Comparison of ENCODE assay signal across 8 mouse cellular contexts in the genomic region with DNA sequence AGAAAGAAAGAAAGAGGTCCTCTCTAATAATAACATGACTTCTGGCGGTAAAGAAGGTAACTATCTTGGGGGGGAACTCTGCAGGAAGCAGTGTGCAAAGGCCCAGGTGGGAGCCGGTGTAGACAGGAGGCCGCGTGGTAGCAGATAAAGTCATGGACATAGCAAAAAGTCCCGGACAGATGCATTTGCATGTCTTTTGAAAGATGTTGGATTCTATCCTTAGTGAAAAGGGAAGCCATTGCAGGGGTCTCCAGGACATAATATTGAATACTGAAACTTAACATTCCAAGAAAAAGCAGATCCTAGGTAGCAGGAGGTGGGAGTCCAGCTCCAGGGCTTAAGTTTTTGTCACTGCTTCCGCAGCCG. TPM values are rescaled to one million over a fixed set of nuclear protein-coding genes. Genes with fewer than 3 reads are reported as not detected.
A peak's percentile ranks its signal among the peaks of the same experiment; 100 is the strongest.
DNase-seq lines count a peak whose midpoint lies in the region; ATAC-seq and TF ChIP-seq lines count a peak whose summit lies in the region.

No protein-coding gene starts in this region.

- H3K9ac ChIP-seq in lung, embryonic 14.5 days: peak overlapping the region; percentile 72
- H3K9ac ChIP-seq in embryonic facial prominence, embryonic 13.5 days: peak overlapping the region; percentile 84
- peak overlapping the region; percentile 89 for H3K9ac ChIP-seq in intestine, embryonic 15.5 days
- H3K9ac ChIP-seq in neural tube, embryonic 13.5 days: peak overlapping the region; percentile 86

- ATAC-seq in lung, embryonic 14.5 days (ENCODE audit: insufficient read depth): peak; percentile 5; the same call in 1 of the 2 replicates
- ATAC-seq in embryonic facial prominence, embryonic 13.5 days (ENCODE audit: insufficient number of reproducible peaks, insufficient read depth, low FRiP score, low TSS enrichment, low read depth): no peak
- no peak for ATAC-seq in intestine, embryonic 15.5 days
- peak; percentile 11 for ATAC-seq in neural tube, embryonic 13.5 days (ENCODE audit: low read depth)

- peak overlapping the region; percentile 83 for H3K4me3 ChIP-seq in lung, embryonic 14.5 days (ENCODE audit: low read depth, low read length)
- H3K4me3 ChIP-seq in embryonic facial prominence, embryonic 13.5 days: peak overlapping the region; percentile 85
- peak overlapping the region; percentile 96 for H3K4me3 ChIP-seq in intestine, embryonic 15.5 days (replicated peaks)
- peak overlapping the region; percentile 91 for H3K4me3 ChIP-seq in neural tube, embryonic 13.5 days

- peaks cover 22% of the 10 kb centered on the region for H3K36me3 ChIP-seq in lung, embryonic 14.5 days (ENCODE audit: insufficient read depth)
- H3K36me3 ChIP-seq in embryonic facial prominence, embryonic 13.5 days: peaks cover 23% of the 10 kb centered on the region
- H3K36me3 ChIP-seq in intestine, embryonic 15.5 days: peaks cover 18% of the 10 kb centered on the region; the same call in 1 of the 2 replicates
- H3K36me3 ChIP-seq in neural tube, embryonic 13.5 days: peaks cover 24% of the 10 kb centered on the region

- no peaks in the 10 kb centered on the region for H3K9me3 ChIP-seq in lung, embryonic 14.5 days (ENCODE audit: low read depth, low read length)
- no peaks in the 10 kb centered on the region for H3K9me3 ChIP-seq in embryonic facial prominence, embryonic 13.5 days
- no peaks in the 10 kb centered on the region for H3K9me3 ChIP-seq in intestine, embryonic 15.5 days
- H3K9me3 ChIP-seq in neural tube, embryonic 13.5 days: no peaks in the 10 kb centered on the region

- H3K4me1 ChIP-seq in lung, embryonic 14.5 days (ENCODE audit: insufficient read depth): 0 out of 2 replicates have a peak, but pooled peaks cover 7% of the 10 kb centered on the region
- peaks cover 21% of the 10 kb centered on the region for H3K4me1 ChIP-seq in embryonic facial prominence, embryonic 13.5 days
- H3K4me1 ChIP-seq in intestine, embryonic 15.5 days (replicated peaks): peaks cover 10% of the 10 kb centered on the region
- peaks cover 21% of the 10 kb centered on the region for H3K4me1 ChIP-seq in neural tube, embryonic 13.5 days (replicated peaks)

- TF ChIP-seq CTCF in lung, embryonic 14.5 days (IDR thresholded peaks at IDR 0.05; ENCODE audit: low read depth): no peak

- peak overlapping the region; percentile 89 for H3K4me2 ChIP-seq in lung, embryonic 14.5 days
- peak overlapping the region; percentile 92 for H3K4me2 ChIP-seq in embryonic facial prominence, embryonic 13.5 days
- H3K4me2 ChIP-seq in intestine, embryonic 15.5 days (replicated peaks): peak overlapping the region; percentile 81
- peak overlapping the region; percentile 96 for H3K4me2 ChIP-seq in neural tube, embryonic 13.5 days

- 28% methylated on average over 7 of the region's 7 CpGs for WGBS in lung, embryonic 14.5 days
- WGBS in embryonic facial prominence, embryonic 13.5 days: 36% methylated on average over 7 of the region's 7 CpGs
- WGBS in intestine, embryonic 15.5 days: 36% methylated on average over 7 of the region's 7 CpGs
- 36% methylated on average over 7 of the region's 7 CpGs for WGBS in neural tube, embryonic 13.5 days

- no peak for DNase-seq in lung, embryonic 14.5 days
- no peak for DNase-seq in lung, adult 18-20 months
- no peak for DNase-seq in adipocyte (ENCODE audit: low spot score)
- DNase-seq in spleen, postnatal 36 days (ENCODE audit: low spot score in 2 of 2): no peak
- DNase-seq in left cerebral cortex, adult 9 months (ENCODE audit: low spot score in 2 of 2): no peak

- H3K27ac ChIP-seq in lung, embryonic 14.5 days (ENCODE audit: low read depth): peak overlapping the region; percentile 80
- H3K27ac ChIP-seq in embryonic facial prominence, embryonic 13.5 days: peak overlapping the region; percentile 89
- peak overlapping the region; percentile 94 for H3K27ac ChIP-seq in intestine, embryonic 15.5 days
- peak overlapping the region; percentile 90 for H3K27ac ChIP-seq in neural tube, embryonic 13.5 days (replicated peaks)

- no peaks in the 10 kb centered on the region for H3K27me3 ChIP-seq in lung, embryonic 14.5 days (ENCODE audit: insufficient read depth, low read length)
- H3K27me3 ChIP-seq in embryonic facial prominence, embryonic 13.5 days: no peaks in the 10 kb centered on the region
- H3K27me3 ChIP-seq in intestine, embryonic 15.5 days (replicated peaks): no peaks in the 10 kb centered on the region
- H3K27me3 ChIP-seq in neural tube, embryonic 13.5 days: no peaks in the 10 kb centered on the region

RNA-seq across cellular contexts. Expression of a gene that starts 0.5 kb away (rescaled TPM):
- polyA plus RNA-seq in lung, embryonic 14.5 days (2014; fragmentation: Nextera tagmentation; extraction: Ambion mirVana): 63.1 and 64.0 TPM in 2 replicates
- polyA plus RNA-seq in embryonic facial prominence, embryonic 13.5 days (2015; fragmentation: Nextera tagmentation; extraction: Ambion mirVana): 60.3 and 67.3 TPM in 2 replicates
- 66.2 and 67.9 TPM in 2 replicates for polyA plus RNA-seq in intestine, embryonic 15.5 days (2015; fragmentation: Nextera tagmentation; extraction: Ambion mirVana)
- polyA plus RNA-seq in neural tube, embryonic 13.5 days (2015; fragmentation: Nextera tagmentation; extraction: Ambion mirVana): 52.0 and 54.0 TPM in 2 replicates

RNA-seq across cellular contexts. Expression of a gene that starts 8.3 kb away (rescaled TPM):
- 0.38 and 0.82 TPM in 2 replicates for polyA plus RNA-seq in lung, embryonic 14.5 days (2014; fragmentation: Nextera tagmentation; extraction: Ambion mirVana)
- polyA plus RNA-seq in embryonic facial prominence, embryonic 13.5 days (2015; fragmentation: Nextera tagmentation; extraction: Ambion mirVana): 1.9 and 2.3 TPM in 2 replicates
- polyA plus RNA-seq in intestine, embryonic 15.5 days (2015; fragmentation: Nextera tagmentation; extraction: Ambion mirVana): 0.08 and 0.14 TPM in 2 replicates
- 0.14 TPM in 1 of 2 replicates, not detected in the other for polyA plus RNA-seq in neural tube, embryonic 13.5 days (2015; fragmentation: Nextera tagmentation; extraction: Ambion mirVana)

RNA-seq across cellular contexts. Expression of a gene that starts 17.4 kb away (rescaled TPM):
- 44.1 and 45.9 TPM in 2 replicates for polyA plus RNA-seq in lung, embryonic 14.5 days (2014; fragmentation: Nextera tagmentation; extraction: Ambion mirVana)
- 25.3 and 26.4 TPM in 2 replicates for polyA plus RNA-seq in embryonic facial prominence, embryonic 13.5 days (2015; fragmentation: Nextera tagmentation; extraction: Ambion mirVana)
- polyA plus RNA-seq in intestine, embryonic 15.5 days (2015; fragmentation: Nextera tagmentation; extraction: Ambion mirVana): 18.3 and 19.7 TPM in 2 replicates
- 5.6 and 7.5 TPM in 2 replicates for polyA plus RNA-seq in neural tube, embryonic 13.5 days (2015; fragmentation: Nextera tagmentation; extraction: Ambion mirVana)

RNA-seq across cellular contexts. Expression of a gene that starts 21.4 kb away (rescaled TPM):
- 38.5 and 38.7 TPM in 2 replicates for polyA plus RNA-seq in lung, embryonic 14.5 days (2014; fragmentation: Nextera tagmentation; extraction: Ambion mirVana)
- polyA plus RNA-seq in embryonic facial prominence, embryonic 13.5 days (2015; fragmentation: Nextera tagmentation; extraction: Ambion mirVana): 135 and 143 TPM in 2 replicates
- polyA plus RNA-seq in intestine, embryonic 15.5 days (2015; fragmentation: Nextera tagmentation; extraction: Ambion mirVana): 15.8 and 16.5 TPM in 2 replicates
- polyA plus RNA-seq in neural tube, embryonic 13.5 days (2015; fragmentation: Nextera tagmentation; extraction: Ambion mirVana): 8.5 and 12.5 TPM in 2 replicates

RNA-seq across cellular contexts. Expression of a gene that starts 47.0 kb away (rescaled TPM):
- polyA plus RNA-seq in lung, embryonic 14.5 days (2014; fragmentation: Nextera tagmentation; extraction: Ambion mirVana): 1.4 and 2.6 TPM in 2 replicates
- polyA plus RNA-seq in embryonic facial prominence, embryonic 13.5 days (2015; fragmentation: Nextera tagmentation; extraction: Ambion mirVana): 3.0 and 3.3 TPM in 2 replicates
- 10.8 and 12.9 TPM in 2 replicates for polyA plus RNA-seq in intestine, embryonic 15.5 days (2015; fragmentation: Nextera tagmentation; extraction: Ambion mirVana)
- 0.30 and 1.7 TPM in 2 replicates for polyA plus RNA-seq in neural tube, embryonic 13.5 days (2015; fragmentation: Nextera tagmentation; extraction: Ambion mirVana)

Comparison
In these comparisons a context has a peak if more than half of its experiments do, and no peak if none do; other contexts are left out.
1. ATAC-seq: peak in lung, embryonic 14.5 days (single experiment) and neural tube, embryonic 13.5 days (single experiment); none in embryonic facial prominence, embryonic 13.5 days (single experiment) and intestine, embryonic 15.5 days (single experiment).
2. Peak in every context shown above with its lines, with median percentiles within 50 percentile points of each other: H3K27ac ChIP-seq, H3K4me2 ChIP-seq, H3K4me3 ChIP-seq and H3K9ac ChIP-seq.